Mouse (Mus musculus) urinary bladder, postnatal 36 days (tissue): Measurements from ENCODE around the gene Arfrp1.

Experiments used
- DNase-seq, 2 experiments: peaks; one replicate each; pipeline ENCODE4 v3.0.0; 2022; ENCODE audit warnings: low spot score in 2 of 2, mixed read lengths in 1 of 2

The Arfrp1 gene

DNA sequence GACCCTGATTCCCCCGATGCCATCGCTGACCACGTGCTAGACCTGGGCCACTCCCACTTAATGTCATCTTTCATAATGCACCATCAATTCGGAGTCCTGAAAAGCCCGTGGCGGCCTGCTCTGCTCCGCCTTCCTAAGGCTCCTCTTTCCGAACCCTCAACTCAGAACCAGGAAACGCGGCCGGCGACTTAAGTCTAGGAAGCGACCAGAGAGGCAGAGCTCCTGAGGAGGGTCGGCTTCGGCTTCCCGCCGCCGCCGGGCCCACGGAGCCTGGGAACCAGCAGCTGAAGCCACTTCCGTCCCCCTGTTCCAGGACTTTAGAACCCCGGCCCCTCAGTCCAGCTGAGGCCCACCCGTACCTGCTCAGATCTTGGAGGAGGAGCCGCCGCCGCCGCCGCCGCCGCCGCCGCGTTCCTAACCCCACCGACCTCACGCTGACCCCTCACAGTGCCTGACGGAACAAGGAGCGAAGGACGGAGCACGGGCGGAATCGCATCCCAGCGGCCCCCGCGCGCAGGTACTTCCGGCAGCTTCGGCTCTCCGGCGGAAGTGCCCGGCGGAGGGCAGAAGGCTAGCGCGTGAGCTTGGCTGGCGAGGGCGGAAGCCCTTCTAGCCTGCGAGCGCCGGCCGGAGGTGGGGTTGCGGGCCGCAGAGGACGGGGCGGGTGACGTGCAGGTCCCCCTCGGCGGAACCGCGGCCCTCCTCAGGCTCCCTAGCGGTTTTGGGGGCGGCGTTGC, at the start of gene Arfrp1, which contains the start of gene Zgpat:
TSS of gene Arfrp1 (minus strand) at position 545 of the 737 bp plus-strand sequence.
TSS of gene Zgpat (plus strand) at position 69 of the 737 bp plus-strand sequence.
- peak; percentile 75 to 87 for DNase-seq

DNA sequence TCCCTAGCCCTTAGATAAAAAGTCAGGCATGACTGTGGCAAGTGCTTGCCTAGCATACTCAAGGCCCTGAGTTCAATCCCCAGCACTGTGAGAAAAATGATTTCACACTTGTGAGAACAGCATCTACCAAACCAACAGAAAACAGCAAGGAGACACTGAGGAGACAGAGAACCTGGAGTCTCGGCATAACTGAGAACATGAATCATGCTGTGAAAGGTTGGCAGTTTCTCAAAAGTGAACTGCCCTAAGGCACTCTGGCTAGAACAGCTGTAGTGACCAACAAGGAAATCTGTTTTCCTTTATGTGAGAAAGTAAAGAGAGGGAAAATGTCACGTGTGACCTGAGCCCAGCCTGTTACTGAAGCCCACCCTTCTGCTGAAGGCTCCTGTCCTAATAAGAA, 47.9 kb upstream of the Arfrp1 start:
- no peak for DNase-seq

DNA sequence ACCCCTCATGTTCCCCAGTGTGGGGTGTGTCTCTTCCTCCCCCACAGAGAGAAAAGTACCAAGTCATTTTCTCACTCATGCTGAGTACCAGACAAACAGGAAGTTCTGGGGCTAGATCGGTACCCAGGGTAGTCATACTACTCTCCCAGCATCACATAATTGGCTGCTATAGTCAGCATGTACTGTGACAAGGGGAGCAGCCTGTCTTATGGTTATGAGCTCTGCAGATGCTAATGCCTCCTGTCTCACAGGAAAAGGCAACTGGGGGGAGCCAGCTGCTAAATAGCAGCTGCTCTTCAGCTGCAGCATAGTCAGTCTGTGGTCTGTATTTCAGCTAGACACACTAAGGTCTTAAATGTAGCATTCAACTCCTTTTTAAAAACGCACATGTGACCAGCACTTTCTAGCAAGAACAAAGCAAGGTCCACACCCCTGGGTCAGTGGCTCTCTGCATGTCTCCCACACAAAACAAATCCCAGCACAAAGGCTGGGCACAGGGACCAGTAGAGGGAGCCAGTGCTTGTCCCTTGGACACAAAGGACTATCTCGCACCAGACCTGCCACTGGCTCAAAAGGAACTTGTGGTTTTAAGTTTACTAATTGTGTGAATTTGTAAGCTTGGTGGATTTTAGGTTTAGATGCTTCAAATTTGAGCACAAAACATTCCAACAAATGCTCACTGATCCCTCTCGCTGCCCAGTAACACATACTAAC, 45.7 kb upstream of the Arfrp1 start:
- peak; percentile 40 to 72 for DNase-seq

DNA sequence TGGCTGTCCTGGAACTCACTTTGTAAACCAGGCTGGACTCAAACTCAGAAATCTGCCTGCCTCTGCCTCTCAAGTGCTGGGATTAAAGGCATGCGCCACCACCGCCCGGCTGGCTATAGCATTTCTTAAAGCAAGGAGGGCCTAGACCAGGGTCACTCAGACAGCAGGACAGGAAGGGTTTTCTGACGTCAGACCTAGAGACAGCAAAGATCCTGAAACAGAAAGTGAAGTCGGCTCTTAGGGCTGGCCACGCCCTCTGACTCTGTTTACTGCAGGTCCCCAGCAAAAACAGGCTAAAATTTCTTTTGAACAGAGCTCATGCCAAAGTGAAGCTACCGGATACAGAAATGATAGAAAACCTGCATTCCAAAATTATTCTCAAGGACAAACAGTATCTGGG, 44.4 kb upstream of the Arfrp1 start:
- no peak for DNase-seq

DNA sequence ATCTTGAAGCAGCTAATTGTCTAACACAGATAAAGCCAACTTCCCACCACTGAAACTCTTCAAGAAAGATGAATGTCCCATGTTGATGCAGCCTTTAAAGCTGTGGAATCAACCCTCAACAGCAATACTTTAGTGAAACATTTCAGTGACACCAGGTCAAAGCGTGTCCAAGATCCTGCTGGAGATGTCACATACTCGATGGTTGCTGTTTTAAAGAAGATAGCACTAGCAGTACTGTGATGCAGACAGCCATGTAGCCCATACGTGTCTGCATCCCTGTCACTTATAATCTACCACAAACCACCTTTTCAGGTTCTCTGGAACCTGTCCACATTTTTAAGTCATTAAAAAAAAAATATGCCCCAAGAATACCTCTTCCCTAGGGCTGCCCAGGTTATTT, 38.5 kb upstream of the Arfrp1 start:
- DNase-seq, result no peak

DNA sequence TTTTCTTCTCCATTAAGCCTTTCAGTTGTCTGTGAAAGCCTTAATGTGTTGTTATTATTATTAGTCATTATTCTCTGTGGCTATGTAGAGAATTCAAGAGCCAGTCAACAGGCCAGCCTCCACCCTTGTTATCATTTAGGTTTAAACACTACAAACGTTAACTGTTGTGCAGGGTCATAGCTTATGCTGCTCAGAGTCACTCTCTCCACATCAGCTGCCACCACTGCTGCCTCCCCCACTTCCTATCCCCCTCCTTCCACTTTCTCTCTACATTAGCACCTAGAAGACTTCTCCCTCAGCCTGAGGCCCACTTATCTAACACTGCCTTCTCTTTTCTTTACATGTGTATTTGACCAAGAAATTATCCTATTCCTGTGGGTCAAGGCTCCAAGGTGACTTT, 36.3 kb upstream of the Arfrp1 start:
- no peak for DNase-seq

DNA sequence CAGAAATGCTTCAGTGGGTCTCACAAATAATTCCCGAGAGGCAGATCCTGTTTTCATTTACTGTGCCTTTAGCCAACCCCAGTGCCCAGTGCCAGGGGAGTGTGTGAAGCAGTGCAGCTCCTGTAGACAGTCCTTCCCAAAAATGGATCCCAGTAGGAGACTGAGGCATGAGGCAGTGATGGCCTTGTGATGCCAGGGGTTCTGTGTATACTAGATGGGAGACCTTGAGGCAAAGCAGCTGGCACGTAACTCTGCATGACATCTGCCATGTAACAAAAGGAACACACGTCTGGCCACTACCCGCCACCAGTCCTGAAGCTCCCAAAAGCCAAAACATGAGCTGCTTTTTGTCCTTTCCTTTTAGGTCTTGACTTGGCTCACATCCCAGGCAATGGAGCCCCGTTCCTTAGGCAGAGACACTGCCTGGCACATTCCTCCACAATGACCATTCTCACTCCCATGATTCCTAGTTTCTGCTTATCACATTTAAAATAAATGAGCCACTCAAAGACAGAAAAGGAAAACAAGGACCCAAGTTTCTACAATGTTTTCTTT, 32.1 kb upstream of the Arfrp1 start:
- DNase-seq, result no peak

DNA sequence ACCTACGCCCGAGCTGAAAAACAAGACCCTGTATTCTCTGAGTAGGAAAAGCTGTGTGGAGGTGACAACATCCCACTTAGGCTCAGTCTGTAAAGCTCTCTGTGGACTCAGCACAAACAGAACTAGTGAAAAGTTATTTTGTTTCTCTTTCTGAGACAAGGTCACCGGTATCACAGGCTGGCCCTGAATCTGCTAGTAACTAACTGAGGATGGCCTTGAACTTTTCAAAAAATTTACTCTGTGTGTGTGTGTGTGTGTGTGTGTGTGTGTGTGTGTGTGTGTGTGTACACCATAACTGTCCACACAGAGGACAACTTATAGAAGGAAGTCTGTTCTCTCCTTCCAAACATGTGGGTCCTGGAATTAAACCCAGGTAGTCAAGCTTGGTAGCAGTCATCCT, 28.9 kb upstream of the Arfrp1 start:
- no peak for DNase-seq

DNA sequence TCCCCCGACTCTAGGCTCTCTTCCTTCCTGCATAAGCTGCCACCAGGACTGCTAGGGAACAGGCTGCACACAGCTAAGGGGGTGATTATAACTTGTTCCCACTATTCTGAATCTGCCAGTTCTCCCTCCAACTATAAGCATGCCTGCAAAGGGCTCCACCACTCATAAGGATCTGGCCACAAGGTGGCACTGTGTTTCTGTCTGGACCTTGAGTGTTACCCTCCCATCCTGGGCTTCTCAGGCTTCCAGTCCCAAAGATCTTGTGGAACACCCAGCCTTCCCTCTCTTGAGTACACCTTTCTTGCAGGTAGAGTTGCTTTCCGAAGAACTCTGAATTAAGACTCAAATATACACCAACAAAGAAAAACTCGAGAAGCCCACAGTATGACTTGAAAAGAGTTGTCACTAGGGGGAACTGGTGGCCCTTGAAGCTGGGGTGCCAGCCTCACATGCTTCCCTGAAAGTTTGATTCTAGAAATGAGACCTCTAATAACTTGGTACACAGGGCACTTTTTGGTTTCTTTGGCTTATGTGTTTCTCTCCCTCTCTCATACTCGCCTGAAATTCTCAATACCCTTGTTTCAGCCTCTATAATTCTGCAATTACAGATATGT, 27.5 kb upstream of the Arfrp1 start:
- DNase-seq, result peak; percentile 79 to 81

DNA sequence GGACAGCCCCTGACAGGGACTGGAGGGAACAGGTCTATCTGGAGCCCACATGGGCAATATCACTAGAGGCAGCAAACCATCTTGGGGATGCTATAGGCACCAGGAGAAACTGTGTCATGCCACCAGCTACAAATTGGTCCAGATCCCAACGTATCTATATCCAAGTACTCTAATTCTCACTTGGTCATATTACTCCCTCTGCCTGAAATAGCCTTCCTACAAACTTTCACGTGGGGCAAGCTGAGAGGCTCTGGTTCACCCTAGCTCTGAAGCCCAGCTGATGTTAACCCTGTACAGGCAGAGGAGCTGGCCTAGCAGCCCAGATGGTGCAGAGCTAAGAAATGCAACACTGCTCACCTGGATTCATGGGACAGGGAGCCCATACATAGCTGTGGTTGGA, 26.3 kb upstream of the Arfrp1 start:
- DNase-seq, result no peak

DNA sequence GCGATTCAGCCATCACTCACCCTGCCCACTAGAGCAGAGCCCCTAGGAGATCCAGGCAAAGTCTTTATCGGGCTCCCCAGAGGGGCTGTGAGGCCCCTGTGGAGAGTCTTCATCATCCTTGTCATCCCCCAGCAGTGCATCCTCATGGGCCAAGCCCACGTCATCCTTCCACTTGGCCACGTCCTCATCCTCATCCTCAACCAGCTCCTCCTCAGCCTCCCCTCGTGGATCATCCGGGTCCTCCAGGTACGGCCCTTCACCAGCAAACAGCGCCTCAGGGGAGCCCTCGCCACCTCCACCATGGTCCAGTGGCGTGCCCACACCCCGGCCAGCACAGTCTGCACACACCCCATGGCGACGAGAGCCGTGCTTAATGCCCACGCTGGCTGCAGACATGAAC, 25.8 kb upstream of the Arfrp1 start:
- no peak for DNase-seq

DNA sequence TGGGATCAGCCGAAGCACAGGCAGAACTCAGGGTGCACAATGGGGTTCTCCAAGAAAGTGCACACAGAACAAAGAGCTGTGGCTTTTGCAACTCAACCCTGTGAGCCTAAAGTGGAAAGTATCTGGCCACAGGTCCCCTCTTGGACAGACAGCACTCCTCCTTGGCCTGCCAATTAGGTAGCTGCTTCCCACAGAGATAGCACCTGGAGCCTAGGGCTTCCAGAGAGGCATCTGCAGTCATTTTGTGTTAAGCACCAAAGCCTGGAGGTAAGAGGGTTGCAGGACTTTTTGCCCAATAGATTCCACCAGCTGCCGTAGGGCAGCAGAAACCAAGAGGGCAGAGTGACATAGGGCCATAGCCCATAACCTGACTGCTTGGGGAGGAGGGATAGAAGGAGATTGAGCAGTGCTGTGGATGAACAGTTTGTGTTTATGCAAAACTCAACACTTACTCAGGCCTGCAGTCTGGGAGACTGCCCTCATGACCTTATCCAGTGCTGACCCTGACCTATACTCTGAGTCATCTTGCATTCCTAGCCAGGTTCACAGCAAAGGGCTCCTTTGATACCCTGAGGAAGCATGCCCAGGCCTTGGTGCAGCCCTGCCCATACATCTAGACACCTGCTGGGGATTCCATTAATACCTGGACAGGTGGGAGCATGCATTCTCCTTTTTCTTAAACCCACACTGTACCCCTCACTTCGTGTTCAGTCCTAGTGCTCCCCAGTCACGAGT, 25.1 kb upstream of the Arfrp1 start:
- no peak for DNase-seq

DNA sequence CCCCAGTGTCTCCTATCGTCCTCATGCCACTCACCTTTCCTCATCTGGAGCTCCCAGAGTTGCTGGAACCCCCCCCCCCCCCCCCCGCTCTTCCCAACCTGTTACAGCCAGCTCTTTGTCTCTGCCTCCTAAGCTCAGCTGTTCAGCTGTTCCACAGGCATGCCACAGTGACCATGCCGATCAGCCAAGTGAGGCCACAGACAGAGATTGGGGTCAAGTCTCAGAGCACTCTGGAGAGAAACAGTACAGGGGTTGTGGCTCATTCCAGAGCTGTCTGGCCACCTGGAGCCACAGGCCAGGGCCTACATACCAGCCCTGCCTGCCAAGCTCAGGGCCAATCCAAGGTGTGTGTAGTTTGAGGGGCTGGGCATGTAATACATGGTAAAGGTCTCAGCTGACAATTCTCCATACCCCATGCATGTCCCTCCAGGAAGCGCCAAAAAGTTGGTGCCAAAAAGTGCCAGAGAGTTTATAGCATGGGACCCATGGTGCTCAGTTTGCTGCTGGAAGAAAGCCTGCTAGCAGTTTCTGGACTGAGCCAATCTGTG, 21.5 kb upstream of the Arfrp1 start:
- DNase-seq, result no peak

DNA sequence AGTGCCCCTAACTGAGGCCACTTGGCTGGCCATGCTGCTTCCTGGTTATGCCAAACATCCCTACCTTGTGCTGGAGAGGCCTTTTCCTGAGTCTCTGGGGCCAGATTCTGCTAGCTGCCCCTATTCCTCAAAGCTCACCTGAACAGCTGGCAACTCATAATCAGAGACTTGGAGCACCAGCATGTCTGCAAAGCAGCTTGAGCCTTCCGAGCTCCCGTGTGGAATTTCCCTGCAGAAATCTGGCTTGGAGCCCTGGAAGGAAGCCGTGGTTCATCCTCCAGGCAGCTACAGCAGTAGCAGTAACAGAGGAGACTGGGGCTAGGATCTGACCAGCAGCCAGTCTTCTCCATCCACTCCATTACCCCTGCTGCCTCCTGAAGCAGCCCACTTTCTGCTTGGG, 20.7 kb upstream of the Arfrp1 start:
- DNase-seq, result peak in 1 of 2 experiments; percentile 43

DNA sequence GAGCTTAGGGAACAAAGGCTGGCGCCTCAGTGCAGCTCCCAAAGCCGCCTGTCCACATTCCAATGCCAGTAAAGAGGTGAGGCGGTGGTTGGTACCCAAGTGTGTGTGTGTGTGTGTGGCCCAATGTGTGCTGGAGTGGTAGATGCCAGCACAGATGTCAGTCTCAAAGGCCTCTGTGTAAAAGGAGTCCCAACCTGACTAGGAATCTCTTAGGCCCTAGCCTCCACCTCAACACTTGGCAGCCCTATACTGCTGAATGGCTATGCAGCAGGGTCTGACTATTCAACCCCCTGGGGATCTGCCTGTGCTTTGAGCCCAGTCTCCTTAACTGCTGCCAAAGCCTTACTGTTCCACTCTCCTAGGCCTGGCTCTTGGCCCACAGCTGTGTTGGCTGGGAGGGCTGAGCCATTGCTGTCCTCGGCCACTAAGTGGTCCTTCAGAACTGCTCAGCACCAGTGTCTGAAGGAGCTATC, 19.8 kb upstream of the Arfrp1 start:
- DNase-seq, result peak in 1 of 2 experiments; percentile 60

DNA sequence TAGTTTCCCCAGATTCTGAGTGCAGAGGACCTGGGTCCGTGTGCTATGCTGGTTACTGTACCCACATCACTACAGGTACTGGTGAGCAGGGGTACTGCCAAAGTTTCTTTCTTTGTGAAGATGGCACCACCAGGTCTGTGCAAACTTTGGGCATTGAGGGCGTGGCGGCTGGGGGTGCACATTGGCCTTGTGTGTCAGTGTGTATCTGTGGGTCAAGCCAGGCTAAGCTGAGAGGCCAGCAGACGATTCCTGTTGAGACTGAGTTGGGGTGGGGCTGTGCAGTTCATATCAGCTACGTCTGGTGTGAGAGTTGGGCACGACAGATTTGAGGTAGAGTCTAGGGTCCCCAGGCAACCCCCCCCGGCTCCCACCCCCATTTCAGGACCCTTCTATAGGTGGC, 19.3 kb upstream of the Arfrp1 start:
- no peak for DNase-seq

DNA sequence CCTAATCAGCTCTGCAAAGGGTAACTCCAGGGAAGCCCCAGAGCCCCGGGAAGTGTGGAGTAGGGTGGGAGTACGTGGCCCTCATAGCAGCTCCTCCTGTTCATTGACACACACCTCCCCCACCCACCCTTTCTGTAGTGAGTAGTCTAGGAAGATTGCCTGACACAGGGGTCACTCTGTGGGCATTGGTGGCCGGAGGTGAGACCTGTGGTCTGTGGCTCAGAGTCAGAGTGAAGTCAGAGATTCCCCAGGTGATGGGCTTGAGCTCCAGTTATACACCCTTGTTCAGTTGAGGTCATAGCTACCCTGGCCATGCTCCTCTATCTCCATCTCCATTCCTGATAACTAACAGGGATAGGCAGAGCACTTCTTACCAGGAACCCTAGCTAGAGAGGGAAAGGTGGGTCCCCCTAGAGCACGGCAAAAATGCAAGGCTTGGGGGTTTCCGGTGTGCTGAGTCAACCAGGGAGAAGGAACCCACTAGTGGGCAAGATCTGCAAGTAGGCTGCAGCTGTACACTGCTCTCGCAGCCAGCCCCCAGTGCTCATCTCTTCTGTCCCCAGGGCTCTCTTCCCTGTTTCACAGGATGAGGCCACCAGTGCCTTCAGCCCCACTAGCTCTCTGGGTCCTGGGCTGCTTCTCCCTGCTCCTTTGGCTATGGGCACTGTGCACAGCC, 16.6 kb upstream of the Arfrp1 start:
- no peak for DNase-seq

DNA sequence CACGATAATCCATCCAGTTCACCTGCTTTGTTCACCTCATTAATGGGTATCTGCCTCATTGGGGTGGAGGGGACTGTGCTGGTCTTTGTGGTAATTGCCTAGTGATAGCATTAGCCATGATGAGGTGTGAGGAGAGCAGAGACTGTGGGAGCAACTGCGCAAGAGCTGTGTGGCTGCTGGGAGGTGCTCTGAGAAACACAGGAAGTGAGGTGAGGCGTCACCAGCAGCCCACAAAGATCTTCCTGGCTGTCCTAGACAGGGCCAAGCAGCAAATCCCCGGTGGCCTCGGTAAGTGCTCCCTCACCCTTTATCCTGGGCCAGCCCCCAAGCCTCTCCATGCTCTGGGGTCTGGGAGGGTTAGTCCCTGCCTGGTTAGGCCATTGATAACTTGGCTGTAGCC, 15.9 kb upstream of the Arfrp1 start:
- no peak for DNase-seq

DNA sequence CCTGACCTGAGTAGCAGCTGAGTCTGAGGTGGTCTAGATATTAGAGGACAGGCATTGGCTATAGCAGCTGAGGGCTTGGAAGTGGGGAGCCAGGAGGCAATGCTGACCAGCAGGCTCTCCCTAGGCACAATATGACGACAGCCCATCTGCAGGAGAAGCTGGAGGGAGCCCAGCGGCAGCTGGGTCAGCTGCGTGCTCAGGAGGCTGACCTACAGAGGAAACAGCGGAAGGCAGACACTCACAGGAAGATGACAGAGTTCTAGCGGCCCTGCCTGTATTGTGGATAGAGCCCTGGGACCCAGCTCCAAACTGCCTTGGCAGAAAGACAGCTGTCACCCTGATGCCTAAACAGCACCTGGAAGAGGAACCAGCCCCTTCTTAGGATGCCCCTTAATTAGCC, 15.0 kb upstream of the Arfrp1 start:
- DNase-seq, result no peak

DNA sequence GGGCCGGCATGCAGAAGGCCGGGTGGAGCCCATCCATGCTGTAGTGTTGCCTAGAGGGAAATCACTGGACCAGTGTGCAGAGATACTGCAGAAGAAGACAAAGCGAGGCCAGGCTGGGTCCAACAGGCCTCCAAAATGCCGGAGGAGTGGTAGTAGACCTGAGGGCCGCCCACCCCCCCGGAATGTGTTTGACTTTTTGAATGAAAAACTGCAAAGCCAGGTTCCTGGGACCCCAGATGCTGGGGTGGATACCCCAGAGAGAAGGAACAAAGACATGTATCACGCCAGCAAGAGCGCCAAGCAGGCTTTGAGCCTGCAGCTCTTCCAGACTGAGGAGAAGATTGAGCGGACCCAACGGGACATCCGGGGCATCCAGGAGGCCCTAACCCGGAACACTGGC, 14.6 kb upstream of the Arfrp1 start, which contains the start of gene Lime1:
TSS of gene Lime1 (plus strand) at position 301 of the 400 bp plus-strand sequence.
- DNase-seq, result no peak

DNA sequence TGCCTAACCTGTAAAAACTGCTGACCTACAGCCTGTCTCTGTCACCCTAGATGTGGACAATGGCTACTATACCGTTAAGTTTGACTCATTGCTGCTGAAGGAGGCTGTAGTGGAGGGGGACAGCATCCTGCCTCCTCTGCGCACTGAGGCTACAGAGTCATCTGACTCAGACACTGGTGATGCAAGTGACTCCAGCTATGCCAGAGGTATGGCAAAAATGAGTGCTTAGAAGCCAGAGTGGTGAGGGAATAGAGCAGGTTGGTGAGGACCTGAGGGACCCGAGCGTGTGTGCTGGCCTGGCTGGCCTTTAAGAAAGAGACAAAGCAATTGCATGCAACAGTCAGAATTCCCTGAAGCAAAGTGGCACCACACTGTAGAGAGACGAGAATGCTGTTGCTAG, 13.5 kb upstream of the Arfrp1 start:
- DNase-seq, result no peak
